Mouse (Mus musculus): ENCODE data around the gene 1600002K03Rik. TPM values are rescaled to one million over a fixed set of nuclear protein-coding genes. Genes with fewer than 3 reads are reported as not detected.
"Not testable (repeated sequence)": the region's sequence is repeated elsewhere in the genome, so short reads cannot be mapped to it uniquely, and the experiment has no call there.

1600002K03Rik gene
- polyA plus RNA-seq, 1 experiment, result 10.9 TPM

- Histone ChIP-seq H3K4me1 (ENCODE audit: control insufficient read depth, insufficient read depth, insufficient read length, low read length) (no peaks in the 10 kb centered on the region; the same call in 1 of the 2 replicates), H3K4me3 (ENCODE audit: insufficient read depth, low read depth, low read length) (no peak overlapping the region), H3K27ac (replicated peaks; ENCODE audit: low read depth, low read length) (no peak overlapping the region)
Observed at GRCm38 (mm10) chr10:80196167-80196566, 23.4 kb downstream of the 1600002K03Rik start.

GRCm38 (mm10) chr10:80196778-80197581 is 24.2 kb downstream of the 1600002K03Rik start:
- no peaks in the 10 kb centered on the region; the same call in 1 of the 2 replicates for H3K4me1 ChIP-seq (ENCODE audit: control insufficient read depth, insufficient read depth, insufficient read length, low read length)
- no peak overlapping the region for H3K27ac ChIP-seq (replicated peaks; ENCODE audit: low read depth, low read length)
- no peak overlapping the region for H3K4me3 ChIP-seq (ENCODE audit: insufficient read depth, low read depth, low read length)

- Histone ChIP-seq H3K4me3 (ENCODE audit: insufficient read depth, low read depth, low read length) (no peak overlapping the region), H3K27ac (replicated peaks; ENCODE audit: low read depth, low read length) (no peak overlapping the region), H3K4me1 (ENCODE audit: control insufficient read depth, insufficient read depth, insufficient read length, low read length) (no peaks in the 10 kb centered on the region; the same call in 1 of the 2 replicates)
Observed at GRCm38 (mm10) chr10:80199440-80200008, 26.8 kb downstream of the 1600002K03Rik start.

- H3K4me3 ChIP-seq (ENCODE audit: insufficient read depth, low read depth, low read length), result no peak overlapping the region
- H3K27ac ChIP-seq (replicated peaks; ENCODE audit: low read depth, low read length), result no peak overlapping the region
- no peaks in the 10 kb centered on the region; the same call in 1 of the 2 replicates for H3K4me1 ChIP-seq (ENCODE audit: control insufficient read depth, insufficient read depth, insufficient read length, low read length)
Observed at GRCm38 (mm10) chr10:80200485-80200884, 27.7 kb downstream of the 1600002K03Rik start.

GRCm38 (mm10) chr10:80204055-80204454 is 31.3 kb downstream of the 1600002K03Rik start:
- H3K4me1 ChIP-seq (ENCODE audit: control insufficient read depth, insufficient read depth, insufficient read length, low read length), result no peaks in the 10 kb centered on the region; the same call in 1 of the 2 replicates
- no peak overlapping the region for H3K27ac ChIP-seq (replicated peaks; ENCODE audit: low read depth, low read length)
- no peak overlapping the region for H3K4me3 ChIP-seq (ENCODE audit: insufficient read depth, low read depth, low read length)

- Histone ChIP-seq H3K4me3 (ENCODE audit: insufficient read depth, low read depth, low read length) (no peak overlapping the region), H3K4me1 (ENCODE audit: control insufficient read depth, insufficient read depth, insufficient read length, low read length) (no peaks in the 10 kb centered on the region)
Observed at GRCm38 (mm10) chr10:80207201-80207600, 34.5 kb downstream of the 1600002K03Rik start.

GRCm38 (mm10) chr10:80207676-80208075 is 34.9 kb downstream of the 1600002K03Rik start:
- Histone ChIP-seq H3K27ac (replicated peaks; ENCODE audit: low read depth, low read length) (no peak overlapping the region), H3K4me1 (ENCODE audit: control insufficient read depth, insufficient read depth, insufficient read length, low read length) (no peaks in the 10 kb centered on the region), H3K4me3 (ENCODE audit: insufficient read depth, low read depth, low read length) (no peak overlapping the region)

More at GRCm38 (mm10) chr10:80207201-80207600, 34.5 kb downstream of the 1600002K03Rik start:
- H3K27ac ChIP-seq (replicated peaks; ENCODE audit: low read depth, low read length), result no peak overlapping the region

- no peak overlapping the region for H3K4me3 ChIP-seq (ENCODE audit: insufficient read depth, low read depth, low read length)
- no peaks in the 10 kb centered on the region for H3K4me1 ChIP-seq (ENCODE audit: control insufficient read depth, insufficient read depth, insufficient read length, low read length)
- no peak overlapping the region for H3K27ac ChIP-seq (replicated peaks; ENCODE audit: low read depth, low read length)
Observed at GRCm38 (mm10) chr10:80208248-80208647, 35.5 kb downstream of the 1600002K03Rik start.

GRCm38 (mm10) chr10:80208841-80209371 is 36.2 kb downstream of the 1600002K03Rik start:
- H3K27ac ChIP-seq (replicated peaks; ENCODE audit: low read depth, low read length), result no peak overlapping the region
- no peaks in the 10 kb centered on the region for H3K4me1 ChIP-seq (ENCODE audit: control insufficient read depth, insufficient read depth, insufficient read length, low read length)
- no peak overlapping the region for H3K4me3 ChIP-seq (ENCODE audit: insufficient read depth, low read depth, low read length)

- H3K4me3 ChIP-seq (ENCODE audit: insufficient read depth, low read depth, low read length); H3K4me1 ChIP-seq (ENCODE audit: control insufficient read depth, insufficient read depth, insufficient read length, low read length); H3K27ac ChIP-seq (replicated peaks; ENCODE audit: low read depth, low read length): not testable (repeated sequence)
Observed at GRCm38 (mm10) chr10:80211547-80212103, 38.9 kb downstream of the 1600002K03Rik start.

GRCm38 (mm10) chr10:80215048-80215772 is 42.5 kb downstream of the 1600002K03Rik start:
- Histone ChIP-seq H3K4me1 (ENCODE audit: control insufficient read depth, insufficient read depth, insufficient read length, low read length) (no peaks in the 10 kb centered on the region), H3K4me3 (ENCODE audit: insufficient read depth, low read depth, low read length) (no peak overlapping the region)

GRCm38 (mm10) chr10:80220676-80221075 is 47.9 kb downstream of the 1600002K03Rik start:
- H3K4me3 ChIP-seq (ENCODE audit: insufficient read depth, low read depth, low read length), result no peak overlapping the region
- no peak overlapping the region for H3K27ac ChIP-seq (replicated peaks; ENCODE audit: low read depth, low read length)
- H3K4me1 ChIP-seq (ENCODE audit: control insufficient read depth, insufficient read depth, insufficient read length, low read length), result peaks cover 2% of the 10 kb centered on the region; the same call in 1 of the 2 replicates

More at GRCm38 (mm10) chr10:80215048-80215772, 42.5 kb downstream of the 1600002K03Rik start:
- no peak overlapping the region for H3K27ac ChIP-seq (replicated peaks; ENCODE audit: low read depth, low read length)

- not testable (repeated sequence) for H3K27ac ChIP-seq (replicated peaks; ENCODE audit: low read depth, low read length)
Observed at GRCm38 (mm10) chr10:80223137-80223536, 50.4 kb downstream of the 1600002K03Rik start.

More at GRCm38 (mm10) chr10:80223137-80223536, 50.4 kb downstream of the 1600002K03Rik start:
- H3K4me3 ChIP-seq (ENCODE audit: insufficient read depth, low read depth, low read length), result not testable (repeated sequence)
- H3K4me1 ChIP-seq (ENCODE audit: control insufficient read depth, insufficient read depth, insufficient read length, low read length), result peaks cover 12% of the 10 kb centered on the region

Measured in brown adipose tissue, adult 24 weeks (tissue).